Mouse (Mus musculus): ENCODE measurements at regions not wholly inside any gene's neighbourhood (a gene's known extent, or its start where the extent isn't known, plus 50 kb on each side); places are given as distances from the start of the nearest gene placed in this dataset.

DNA sequence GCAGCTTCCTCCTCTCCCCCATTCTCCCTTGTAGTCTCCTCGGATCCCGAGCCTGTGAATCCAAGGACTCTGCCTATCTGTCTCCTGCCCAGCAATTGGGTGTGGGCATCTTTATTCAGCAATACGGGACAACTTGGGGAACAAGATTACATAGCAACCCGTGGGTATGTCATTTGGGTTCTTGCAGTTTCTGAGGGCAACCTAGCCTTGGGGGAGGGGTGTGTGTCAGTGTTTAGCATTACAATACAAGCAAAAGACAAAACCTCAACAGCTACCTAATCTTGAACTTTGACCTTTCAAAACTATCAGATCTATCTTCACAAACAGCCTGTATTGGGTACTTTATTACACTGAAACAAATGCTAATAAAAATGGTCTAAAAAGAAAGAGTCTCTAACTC lies 573.0 kb upstream of the Cpeb2 start:
- TF ChIP-seq KAT2A (IDR thresholded peaks at IDR 0.05; ENCODE audit: insufficient replicate concordance, low read length) (no peak), MAFK (IDR thresholded peaks at IDR 0.05; ENCODE audit: insufficient replicate concordance, low read length) (no peak), MAZ (IDR thresholded peaks at IDR 0.05; ENCODE audit: low read depth, low read length) (no peak), EP300 (IDR thresholded peaks at IDR 0.05; ENCODE audit: low read length) (no peak), POLR2AphosphoS2 (IDR thresholded peaks at IDR 0.05; ENCODE audit: low read depth, low read length) (no peak), ZNF384 (IDR thresholded peaks at IDR 0.05; ENCODE audit: low read depth, low read length) (no peak), CTCF (conservative IDR thresholded peaks at IDR 0.05 in 1 of 2, IDR thresholded peaks at IDR 0.05 in 1 of 2; ENCODE audit: low read depth in 2 of 2, low read length in 2 of 2) (no peak), ZKSCAN1 (IDR thresholded peaks at IDR 0.05; ENCODE audit: borderline replicate concordance, low read depth, low read length) (no peak), NELFE (IDR thresholded peaks at IDR 0.05; ENCODE audit: low read depth, low read length) (no peak), POLR2A (IDR thresholded peaks at IDR 0.05; ENCODE audit: low read depth, low read length) (no peak), ZMIZ1 (IDR thresholded peaks at IDR 0.05; ENCODE audit: low read depth, low read length) (no peak), ETS1 (conservative IDR thresholded peaks at IDR 0.05; ENCODE audit: low read depth, low read length) (no peak), MAX (IDR thresholded peaks at IDR 0.05; ENCODE audit: low read length) (no peak)
